Mouse (Mus musculus) ES-E14 (cell line): ENCODE measurements at regions not wholly inside any gene's neighbourhood (a gene's known extent, or its start where the extent isn't known, plus 50 kb on each side); places are given as distances from the start of the nearest gene placed in this dataset.

Source experiments
- CHD2 ChIP-seq: IDR thresholded peaks from 2 replicates; pipeline ENCODE4 v1.6.1; 2014; ENCODE audit warnings: mild to moderate bottlenecking, low read depth, low read length, inconsistent platforms
- HCFC1 ChIP-seq: IDR thresholded peaks from 2 replicates; pipeline ENCODE4 v1.6.1; 2012; ENCODE audit warnings: low read length, inconsistent platforms, borderline replicate concordance; ENCODE audit not compliant: insufficient read depth
- ZC3H11A ChIP-seq: IDR thresholded peaks from 2 replicates; pipeline ENCODE4 v1.6.1; 2012; ENCODE audit warnings: low read depth, mild to moderate bottlenecking, inconsistent platforms, low read length, borderline replicate concordance
- ZNF384 ChIP-seq: IDR thresholded peaks from 2 replicates; pipeline ENCODE4 v1.6.1; 2012; ENCODE audit warnings: low read depth, low read length, inconsistent platforms

GRCm38 (mm10) chr11:23169742-23170428 is 86.0 kb upstream of the Xpo1 start:
- TF ChIP-seq HCFC1: no peak
- no peak for TF ChIP-seq ZC3H11A
- no peak for TF ChIP-seq ZNF384
- no peak for TF ChIP-seq CHD2
